Mouse (Mus musculus): ENCODE data around the gene Csf3.
"Not testable (repeated sequence)": the region's sequence is repeated elsewhere in the genome, so short reads cannot be mapped to it uniquely, and the experiment has no call there.

Csf3 gene

DNA sequence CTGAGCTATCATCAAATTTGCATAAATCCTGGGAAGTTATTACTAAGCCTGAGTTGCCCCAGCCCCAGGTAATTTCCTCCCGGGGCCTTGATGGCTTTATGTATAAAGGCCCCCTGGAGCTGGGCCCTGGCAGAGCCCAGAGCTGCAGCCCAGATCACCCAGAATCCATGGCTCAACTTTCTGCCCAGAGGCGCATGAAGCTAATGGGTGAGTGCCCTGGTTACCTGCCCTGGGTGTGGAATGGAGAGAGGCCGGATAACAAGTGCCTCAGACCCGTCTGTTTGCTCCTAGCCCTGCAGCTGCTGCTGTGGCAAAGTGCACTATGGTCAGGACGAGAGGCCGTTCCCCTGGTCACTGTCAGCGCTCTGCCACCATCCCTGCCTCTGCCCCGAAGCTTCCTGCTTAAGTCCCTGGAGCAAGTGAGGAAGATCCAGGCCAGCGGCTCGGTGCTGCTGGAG lies at the start of gene Csf3:
Gene Csf3, plus strand, starts transcription at position 51 of the 458 bp plus-strand sequence.
- no peak for DNase-seq (ENCODE audit: low spot score)

DNA sequence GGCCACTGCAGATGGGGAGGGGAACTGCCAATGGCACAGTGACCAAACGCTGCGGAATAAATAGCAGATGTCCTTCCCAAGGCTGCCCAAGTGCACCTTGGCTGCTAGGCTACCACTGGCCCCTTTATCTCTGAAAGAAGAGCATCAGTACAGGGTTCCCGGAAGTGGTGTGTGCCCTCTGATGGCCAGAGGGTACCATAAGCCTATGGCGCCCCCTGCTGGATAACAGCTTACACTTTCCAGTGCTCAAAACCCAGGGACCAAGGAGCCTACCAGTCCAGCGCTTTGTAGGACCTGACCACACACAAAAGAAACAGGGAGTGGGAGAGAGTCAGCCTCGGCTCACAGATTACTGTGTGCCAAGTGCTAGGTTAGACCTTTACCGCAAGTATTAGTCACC lies 46.0 kb upstream of the Csf3 start:
- peak; percentile 64 for DNase-seq (ENCODE audit: low spot score)

DNA sequence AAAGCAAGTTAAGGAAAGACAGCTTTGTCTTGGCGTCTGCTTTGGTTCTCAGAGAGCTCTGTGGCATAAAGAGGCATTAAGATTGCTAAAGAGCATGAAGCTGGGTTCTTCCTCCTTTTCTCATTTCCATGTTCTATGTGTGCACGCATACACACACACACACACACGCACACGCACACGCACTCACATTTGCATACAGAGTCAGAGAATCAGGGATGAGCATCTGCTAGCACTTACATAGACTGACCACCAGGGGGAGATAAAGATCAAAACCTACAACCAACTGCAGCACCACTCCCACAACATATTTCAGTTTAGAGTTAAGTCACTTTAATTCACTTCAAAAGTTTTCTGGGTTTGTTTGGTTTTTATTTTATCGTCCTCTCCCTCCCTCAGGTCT lies 40.5 kb upstream of the Csf3 start:
- peak; percentile 64 for DNase-seq (ENCODE audit: low spot score)

DNA sequence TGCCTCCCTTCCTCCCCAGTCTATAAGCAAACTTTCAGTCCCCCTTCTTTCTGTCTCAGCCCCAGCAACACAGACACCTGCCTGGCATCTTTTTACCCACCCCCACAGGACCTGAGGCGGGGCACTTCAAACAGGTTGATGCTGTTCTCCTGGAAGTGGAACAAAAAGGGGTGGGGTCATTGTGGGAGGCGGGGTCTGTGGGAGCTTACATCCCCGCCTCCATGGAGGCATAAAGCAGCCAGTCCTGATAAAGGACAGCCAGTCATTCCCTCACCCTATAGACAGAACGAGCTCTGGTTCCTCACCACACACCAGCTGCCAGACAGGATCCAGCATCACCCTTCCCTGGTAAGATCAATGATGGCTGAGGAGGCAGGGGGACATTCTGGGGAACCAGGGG lies 37.0 kb upstream of the Csf3 start, which contains the start of gene Gsdma:
Gene Gsdma, plus strand, starts transcription at position 261 of the 400 bp plus-strand sequence.
- no peak for DNase-seq (ENCODE audit: low spot score)

DNA sequence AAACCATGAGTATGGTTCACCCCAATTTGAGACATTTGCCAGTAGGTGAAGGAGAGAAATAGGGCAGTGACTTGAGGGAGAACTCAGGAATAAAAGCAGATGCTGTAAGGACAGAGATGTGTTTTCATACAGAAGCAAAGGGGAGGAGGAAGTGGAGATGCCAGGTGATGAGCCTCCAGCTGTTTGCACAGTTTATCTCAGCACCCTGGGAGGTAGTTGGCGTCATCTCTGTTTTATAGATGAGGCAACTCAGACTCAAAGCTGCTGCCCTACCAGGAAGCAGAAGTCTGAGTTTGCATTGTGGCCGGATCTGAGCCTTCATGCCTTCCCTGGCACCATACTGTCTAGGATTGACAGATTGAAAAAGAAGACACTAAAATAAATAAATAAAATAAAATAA lies 32.1 kb upstream of the Csf3 start:
- DNase-seq (ENCODE audit: low spot score) = no peak

DNA sequence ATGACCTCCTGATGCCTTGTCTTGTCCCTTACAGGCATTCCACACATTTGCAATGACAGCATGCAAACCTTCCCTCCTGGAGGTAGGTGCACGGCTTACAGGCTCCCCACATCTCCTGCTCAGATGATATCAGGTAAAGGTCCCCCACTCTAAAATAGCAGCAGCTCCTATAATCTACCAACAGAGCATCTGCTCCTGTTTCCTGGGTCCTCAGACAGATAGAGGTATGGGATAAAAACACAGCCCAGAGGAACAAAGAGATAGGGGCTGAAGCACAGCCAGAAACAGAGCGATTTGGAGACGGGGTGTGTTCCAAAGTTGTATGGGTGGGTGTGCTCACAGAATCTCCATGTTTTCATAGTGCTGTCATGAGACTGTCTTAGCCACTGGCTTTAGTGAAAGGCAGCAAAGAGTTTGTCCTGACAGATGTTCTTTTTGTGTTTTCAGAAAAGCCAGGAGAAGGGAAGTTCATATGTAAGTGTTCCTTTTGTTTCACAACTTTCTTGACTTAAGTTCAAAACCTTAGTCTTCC lies 29.7 kb upstream of the Csf3 start:
- DNase-seq (ENCODE audit: low spot score) = no peak

DNA sequence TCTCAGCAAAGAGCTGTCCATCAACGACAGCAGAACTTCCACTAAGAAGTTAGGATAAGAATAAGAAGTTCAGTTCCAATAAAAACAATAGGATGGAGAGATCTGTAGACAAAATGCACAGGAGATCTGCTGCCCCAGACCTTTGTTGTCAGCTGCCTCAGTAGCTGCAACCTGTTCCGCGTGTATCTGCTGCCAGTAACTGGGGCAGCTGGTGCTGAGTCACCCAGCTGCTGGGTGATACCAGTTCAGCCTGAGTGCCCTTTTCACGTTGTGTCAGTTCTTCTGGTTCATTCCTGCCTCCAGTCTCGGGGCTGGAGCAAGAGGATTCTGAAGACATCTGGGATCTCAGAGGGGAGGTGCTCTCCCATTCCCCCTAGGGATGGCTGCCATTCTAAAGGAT lies 29.2 kb upstream of the Csf3 start:
- DNase-seq (ENCODE audit: low spot score) = no peak

DNA sequence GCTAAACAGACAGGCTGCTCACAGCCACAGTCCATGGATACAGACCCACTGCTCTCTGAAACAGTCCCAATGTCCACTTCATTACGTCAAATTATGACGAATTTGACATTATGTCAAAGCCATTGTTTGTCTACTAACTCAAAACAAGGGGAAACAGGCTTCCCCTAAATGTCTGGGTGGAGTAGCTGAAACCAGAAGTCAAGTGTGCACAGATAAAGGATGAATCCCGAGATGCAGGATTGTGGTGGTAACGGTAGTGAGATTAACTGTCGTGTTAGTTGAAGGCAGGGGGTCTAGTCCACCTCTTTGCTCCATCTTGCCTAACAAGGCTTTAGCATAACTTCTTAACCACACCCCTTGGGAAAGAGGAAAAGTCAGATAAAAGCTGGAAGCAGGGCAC lies 28.6 kb upstream of the Csf3 start:
- DNase-seq (ENCODE audit: low spot score) = no peak

DNA sequence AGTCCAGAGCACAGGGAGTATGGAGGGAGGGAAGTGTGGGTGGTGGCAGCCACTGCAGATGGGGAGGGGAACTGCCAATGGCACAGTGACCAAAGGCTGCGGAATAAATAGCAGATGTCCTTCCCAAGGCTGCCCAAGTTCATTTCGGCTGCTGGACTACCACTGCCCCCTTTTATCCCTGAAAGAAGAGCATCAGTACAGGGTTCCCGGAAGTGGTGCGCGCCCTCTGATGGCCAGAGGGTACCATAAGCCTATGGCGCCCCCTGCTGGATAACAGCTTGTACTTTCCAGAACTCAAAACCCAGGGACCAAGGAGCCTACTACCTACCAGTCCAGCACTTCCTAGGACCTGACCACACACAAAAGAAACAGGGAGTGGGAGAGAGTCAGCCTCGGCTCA lies 27.9 kb upstream of the Csf3 start:
- DNase-seq (ENCODE audit: low spot score) = peak; percentile 63

DNA sequence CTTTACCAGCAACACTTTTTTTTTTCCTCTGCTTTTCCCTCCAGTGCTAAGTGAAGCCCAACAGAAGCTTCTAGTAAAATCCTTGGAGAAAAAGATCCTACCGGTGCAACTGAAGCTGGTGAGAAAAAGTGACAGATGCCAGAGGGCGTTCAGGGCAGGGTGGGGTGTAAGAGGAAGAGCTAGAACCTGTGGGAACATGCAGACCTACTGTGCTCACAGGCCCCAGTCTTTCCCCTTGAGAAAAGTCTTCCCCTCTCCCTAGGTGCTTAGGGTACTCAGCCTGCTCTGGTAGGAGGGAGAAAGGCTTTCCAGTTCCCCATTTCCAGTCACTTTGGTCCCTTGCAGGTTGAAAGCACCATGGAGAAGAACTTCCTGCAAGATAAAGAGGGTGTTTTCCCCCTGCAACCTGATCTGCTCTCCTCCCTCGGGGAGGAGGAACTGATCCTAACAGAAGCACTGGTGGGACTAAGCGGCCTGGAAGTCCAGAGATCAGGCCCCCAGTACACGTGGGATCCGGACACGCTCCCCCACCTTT lies 25.2 kb upstream of the Csf3 start:
- no peak for DNase-seq (ENCODE audit: low spot score)

DNA sequence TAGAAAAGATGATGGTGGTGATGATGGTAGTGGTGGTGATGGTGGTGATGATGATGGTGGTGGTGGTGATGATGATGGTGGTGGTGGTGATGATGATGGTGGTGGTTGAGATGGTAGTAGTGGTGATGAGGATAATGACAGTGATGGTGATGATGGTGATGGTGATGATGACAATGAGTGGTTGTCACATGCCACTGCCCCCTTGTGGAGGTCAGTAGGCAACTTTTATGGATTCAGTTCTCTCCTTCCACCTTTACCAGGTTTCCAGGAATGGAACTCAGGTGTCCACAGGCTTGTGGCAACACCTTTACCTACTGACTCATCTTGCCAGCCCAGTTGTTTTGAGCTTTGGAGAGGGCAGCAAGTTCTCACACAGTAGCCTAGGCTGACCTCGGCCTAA lies 21.0 kb upstream of the Csf3 start:
- DNase-seq (ENCODE audit: low spot score) = no peak

DNA sequence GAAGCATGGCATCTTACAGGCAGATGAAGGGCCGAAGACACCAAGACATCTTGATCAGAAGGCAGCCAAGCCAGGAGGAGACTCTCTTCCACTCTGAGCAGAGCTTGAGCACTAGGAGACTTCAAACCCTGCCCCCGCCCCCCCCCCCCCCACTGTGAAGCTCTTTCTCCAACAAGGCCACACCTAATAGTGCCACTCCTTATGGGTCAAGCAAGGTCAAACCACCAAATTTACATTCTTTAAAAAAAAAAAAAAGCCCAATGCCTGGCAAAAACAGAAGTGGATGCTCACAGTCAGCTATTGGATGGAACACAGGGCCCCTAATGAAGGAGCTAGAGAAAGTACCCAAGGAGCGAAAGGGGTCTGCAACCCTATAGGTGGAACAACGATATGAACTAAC lies 20.5 kb upstream of the Csf3 start:
- DNase-seq (ENCODE audit: low spot score) = not testable (repeated sequence)

DNA sequence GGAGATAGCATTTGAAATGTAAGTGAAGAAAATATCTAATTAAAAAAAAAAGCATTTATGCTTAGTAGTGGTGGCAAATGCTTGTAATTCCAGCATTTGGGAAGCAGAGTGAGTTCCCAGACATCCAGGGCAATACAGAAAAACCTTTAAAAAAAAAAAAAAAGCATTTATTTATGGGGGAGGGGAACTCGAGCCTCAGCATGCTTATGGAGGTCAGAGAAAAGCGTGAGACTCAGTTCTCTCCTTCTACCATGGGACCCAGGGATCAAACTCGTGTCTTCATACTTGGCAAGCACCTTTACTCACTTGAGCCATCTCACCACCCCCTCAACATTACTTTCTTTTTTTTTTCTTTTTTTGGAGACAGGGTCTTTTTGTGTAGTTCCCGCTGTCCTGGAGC lies 19.9 kb upstream of the Csf3 start:
- no peak for DNase-seq (ENCODE audit: low spot score)

DNA sequence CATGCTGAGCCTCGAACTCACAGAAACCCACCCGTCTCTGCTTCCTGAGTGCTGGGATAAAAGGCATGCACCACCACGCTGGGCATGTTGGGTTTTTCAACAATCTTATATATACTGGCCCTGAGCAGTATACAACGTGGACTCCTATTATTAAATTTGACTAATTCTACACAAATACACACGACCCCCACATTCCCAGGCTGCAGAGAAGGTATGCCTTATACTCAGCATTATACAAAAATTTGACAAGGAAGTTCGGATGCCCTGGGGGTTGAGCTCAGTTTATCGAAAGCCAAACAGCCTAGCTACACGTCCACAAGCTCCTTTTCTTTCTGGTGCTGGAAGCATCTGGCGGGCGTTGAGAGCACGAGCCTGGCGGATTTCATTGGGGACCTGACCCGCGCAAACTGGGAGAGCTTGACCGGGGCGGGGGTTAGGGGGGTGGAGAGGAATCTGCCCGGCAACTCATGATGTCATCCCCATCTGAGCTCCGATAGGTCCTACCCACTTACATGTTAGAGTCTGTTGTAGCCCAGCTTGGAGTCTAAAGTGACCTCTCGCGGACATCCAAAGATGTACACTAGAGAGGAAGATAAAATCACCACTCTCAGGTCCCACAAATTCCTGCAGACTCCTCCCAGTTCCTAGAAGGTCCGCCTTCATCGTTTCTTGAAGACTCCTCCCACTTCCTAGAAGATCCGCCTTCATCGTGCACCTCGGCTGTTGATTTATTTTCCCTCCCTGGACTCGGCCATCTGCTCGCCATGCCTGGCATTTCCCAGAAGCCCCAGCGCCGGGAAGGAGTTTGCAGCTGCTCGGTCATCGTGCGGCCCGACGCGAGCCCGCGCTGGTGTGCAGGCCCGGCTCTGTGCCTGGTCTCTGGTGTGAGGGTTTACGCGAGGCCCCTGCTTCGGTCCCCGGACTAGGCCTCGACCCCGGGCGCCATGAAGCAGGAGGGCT lies 19.0 kb upstream of the Csf3 start, which contains the start of gene Psmd3:
Gene Psmd3, plus strand, starts transcription at position 769 of the 960 bp plus-strand sequence.
- DNase-seq (ENCODE audit: low spot score) = peak; percentile 95

DNA sequence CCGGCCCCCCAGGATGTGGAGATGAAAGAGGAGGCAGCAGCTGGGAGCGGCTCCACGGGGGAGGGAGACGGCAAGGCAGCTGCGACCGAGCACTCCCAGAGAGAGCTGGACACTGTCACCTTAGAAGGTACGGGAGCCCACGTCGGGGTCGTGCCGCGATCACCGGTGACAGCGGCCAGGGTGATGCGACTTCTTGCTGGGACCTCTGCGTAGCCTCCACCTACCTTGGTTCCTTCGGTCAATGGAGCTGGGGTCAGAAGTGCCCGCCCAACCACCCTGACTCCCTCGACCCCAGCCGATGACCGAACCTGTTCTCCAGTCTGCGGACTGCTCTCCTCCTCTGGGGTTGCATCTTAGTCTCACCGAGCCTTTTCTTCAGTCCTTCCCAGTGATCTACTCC lies 18.3 kb upstream of the Csf3 start:
- no peak for DNase-seq (ENCODE audit: low spot score)

DNA sequence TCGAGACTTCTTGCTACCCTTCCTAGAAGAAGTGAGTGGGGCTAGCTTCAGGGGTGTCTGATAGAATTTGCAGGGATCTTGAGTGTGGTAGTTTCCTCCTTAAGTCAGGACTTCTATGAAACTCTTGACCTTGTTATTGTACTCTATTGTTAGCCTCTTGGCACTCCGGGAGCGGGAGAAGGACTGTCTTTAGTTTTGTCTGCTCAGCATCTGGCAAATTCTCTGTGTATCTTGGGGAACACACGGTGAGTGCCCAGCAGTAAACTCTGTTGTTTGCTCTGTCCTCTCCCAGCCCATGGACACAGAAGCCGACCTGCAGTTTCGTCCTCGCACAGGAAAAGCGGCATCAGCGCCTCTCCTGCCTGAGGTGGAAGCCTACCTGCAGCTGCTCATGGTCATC lies 15.4 kb upstream of the Csf3 start:
- DNase-seq (ENCODE audit: low spot score) = no peak

DNA sequence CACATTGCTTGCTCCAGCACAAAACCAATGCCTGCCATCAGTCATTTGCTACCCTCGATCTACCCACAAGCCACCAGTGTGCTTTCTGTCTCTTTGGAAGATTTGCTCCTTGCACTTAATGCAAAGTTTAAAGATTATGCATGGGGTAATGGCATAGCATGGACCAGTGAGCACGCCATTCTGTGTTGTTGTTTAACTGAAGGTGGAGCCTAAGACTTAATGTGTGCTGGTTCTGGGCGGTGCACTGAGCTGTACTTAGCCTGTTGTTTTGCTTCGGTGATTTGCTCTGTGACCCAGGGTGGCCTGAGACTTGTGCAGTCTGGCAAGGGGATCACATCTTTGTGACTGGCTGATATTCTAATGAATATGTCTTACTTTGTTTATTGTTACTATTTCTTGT lies 14.1 kb upstream of the Csf3 start:
- no peak for DNase-seq (ENCODE audit: low spot score)

DNA sequence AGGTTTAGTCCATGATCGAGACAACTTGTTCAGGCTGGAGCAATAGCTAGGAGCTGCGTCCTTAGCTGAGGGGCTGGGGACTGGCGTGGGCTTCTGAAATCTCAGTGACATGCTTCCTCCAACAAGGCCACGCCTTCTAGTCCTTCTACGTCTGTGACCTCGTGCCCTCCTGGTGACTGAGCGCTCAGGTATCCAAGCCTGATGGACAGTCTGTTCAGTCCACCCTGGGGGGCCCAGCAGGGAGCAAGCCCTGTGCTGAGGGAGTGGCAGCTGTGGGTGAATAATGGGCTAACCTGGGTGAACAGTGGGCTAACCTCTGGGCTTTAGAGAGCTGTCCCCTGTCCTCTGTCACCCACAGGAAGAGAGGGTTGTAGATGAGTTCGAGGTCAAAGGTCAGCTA lies 13.1 kb upstream of the Csf3 start:
- DNase-seq (ENCODE audit: low spot score) = no peak

DNA sequence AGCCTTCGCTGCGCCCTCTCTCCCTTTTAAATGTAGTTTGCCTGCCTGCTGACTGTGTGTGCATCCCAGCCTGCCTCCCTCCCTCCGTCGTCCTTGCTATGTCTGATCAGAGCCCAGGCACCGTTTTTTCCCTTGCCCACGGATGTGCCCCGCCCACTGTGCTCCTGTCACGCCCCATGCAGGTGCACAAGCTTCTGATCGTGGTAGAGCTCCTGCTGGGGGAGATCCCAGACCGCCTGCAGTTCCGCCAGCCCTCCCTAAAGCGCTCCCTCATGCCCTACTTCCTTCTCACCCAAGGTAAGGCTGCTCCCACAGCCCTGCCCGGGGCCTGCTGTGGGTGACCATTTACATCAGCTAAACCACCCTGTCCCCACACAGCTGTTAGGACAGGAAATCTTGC lies 7.9 kb upstream of the Csf3 start:
- no peak for DNase-seq (ENCODE audit: low spot score)

DNA sequence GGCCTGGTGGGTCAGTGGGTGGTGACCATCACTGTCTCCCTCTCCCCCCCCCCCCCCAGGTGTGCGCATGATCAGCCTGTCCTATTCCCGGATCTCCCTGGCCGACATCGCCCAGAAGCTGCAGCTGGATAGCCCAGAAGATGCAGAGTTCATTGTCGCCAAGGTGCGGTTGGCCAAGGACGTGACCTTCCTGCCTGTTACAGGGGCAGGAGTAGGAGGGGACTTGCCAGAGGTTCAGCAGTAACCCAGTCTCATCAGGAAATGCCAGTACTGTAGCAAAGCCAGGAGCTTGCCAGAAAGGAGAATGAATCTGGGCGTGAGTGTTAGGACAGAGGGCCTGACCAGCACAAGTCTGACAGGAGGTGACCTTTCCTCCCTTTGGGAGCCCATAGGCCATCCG lies 7.3 kb upstream of the Csf3 start:
- DNase-seq (ENCODE audit: low spot score) = no peak

DNA sequence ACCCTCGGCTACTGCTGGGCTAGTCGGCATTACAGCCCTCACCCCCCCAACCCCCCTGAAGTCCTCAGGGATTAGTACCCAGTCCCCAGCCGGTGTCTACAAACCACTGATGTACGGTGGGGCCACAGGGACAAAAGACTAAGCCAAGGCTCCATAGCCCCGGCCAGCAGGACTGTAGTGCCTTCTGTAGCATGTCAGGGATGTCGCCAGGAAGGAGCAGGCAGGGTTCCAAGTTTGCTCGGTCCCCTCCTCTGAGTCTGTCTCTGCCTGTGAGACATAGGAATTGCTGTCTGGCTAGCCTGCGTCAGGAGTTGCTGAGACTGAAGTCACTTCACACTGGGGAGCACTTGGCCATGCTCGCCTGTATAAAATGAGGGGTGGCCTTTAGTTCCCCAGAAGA lies 6.8 kb upstream of the Csf3 start:
- no peak for DNase-seq (ENCODE audit: low spot score)

DNA sequence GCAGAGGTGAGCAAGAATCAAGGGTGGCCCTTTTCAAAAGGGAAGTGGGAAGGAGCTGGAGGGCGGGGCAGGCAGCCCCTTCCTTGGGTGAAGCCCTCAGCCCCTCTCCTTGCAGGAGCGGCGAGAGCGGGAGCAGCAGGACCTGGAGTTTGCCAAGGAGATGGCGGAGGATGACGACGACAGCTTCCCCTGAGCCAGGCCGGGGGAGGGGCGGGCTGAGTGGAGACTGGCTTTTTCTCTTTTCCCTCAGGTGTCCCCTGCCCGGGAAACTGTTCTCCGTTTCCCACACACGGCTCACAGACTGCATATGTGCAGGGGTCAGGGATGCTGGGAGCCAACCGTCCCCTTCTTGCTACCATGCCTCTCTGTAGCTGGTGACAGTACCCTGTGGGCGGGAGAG lies 5.7 kb upstream of the Csf3 start:
- DNase-seq (ENCODE audit: low spot score) = no peak
